Mouse (Mus musculus) hindbrain, embryonic 10.5 days (tissue): Measurements from ENCODE around the gene Spats2. TPM values are rescaled to one million over a fixed set of nuclear protein-coding genes. Genes with fewer than 3 reads are reported as not detected.
A peak's percentile ranks its signal among the peaks of the same experiment; 100 is the strongest.
"Not testable (repeated sequence)": the region's sequence is repeated elsewhere in the genome, so short reads cannot be mapped to it uniquely, and the experiment has no call there.

Experiments used
- DNase-seq: peaks from one replicate; pipeline ENCODE4 v3.0.0-alpha.2; 2017; ENCODE audit warnings: low spot score
- H3K27ac ChIP-seq: fragments of 300-500 bp; sonication (generic); 2 replicates; pipeline ENCODE4 v1.5.1; 2016; ENCODE audit warnings: mild to moderate bottlenecking, moderate library complexity
- H3K27me3 ChIP-seq: fragments of 300-500 bp; sonication (generic); 2 replicates; pipeline ENCODE4 v1.6.1; 2016; ENCODE audit warnings: mild to moderate bottlenecking; ENCODE audit not compliant: poor library complexity, insufficient read depth, severe bottlenecking
- H3K36me3 ChIP-seq: fragments of 300-500 bp; sonication (generic); 2 replicates; pipeline ENCODE4 v1.6.1; 2016; ENCODE audit warnings: mild to moderate bottlenecking, moderate library complexity
- H3K4me1 ChIP-seq: fragments of 300-500 bp; sonication (generic); replicated peaks from 2 replicates; pipeline ENCODE4 v1.6.1; 2016; ENCODE audit warnings: mild to moderate bottlenecking
- H3K4me3 ChIP-seq: fragments of 300-500 bp; sonication (generic); 2 replicates; pipeline ENCODE4 v1.5.1; 2016; ENCODE audit warnings: mild to moderate bottlenecking, moderate library complexity
- H3K9me3 ChIP-seq: fragments of 300-500 bp; sonication (generic); 2 replicates; pipeline ENCODE4 v1.6.1; 2016; ENCODE audit warnings: mild to moderate bottlenecking, moderate library complexity
- WGBS: fragments of 180-500 bp; shearing (Covaris S2); methylation state at CpG from one replicate; pipeline ENCODE4 v1.1.7; 2016; 5-methylcytosine and 5-hydroxymethylcytosine counted together
- polyA plus RNA-seq: library from polyadenylated mRNA; unstranded; fragments of >200 nt; fragmentation: Nextera tagmentation; extraction: Ambion mirVana; gene quantifications from 2 replicates; pipeline ENCODE4 v1.2.1, GENCODE M21; 2016

The Spats2 gene
- polyA plus RNA-seq, 1 experiment from 2014 or later, result 58.4 TPM

GRCm38 (mm10) chr15:99223585-99224207, 98.0 kb downstream of the Spats2 start:
- DNase-seq, result peak; percentile 70
- no peaks in the 10 kb centered on the region for H3K9me3 ChIP-seq
- H3K4me1 ChIP-seq, result peaks cover 69% of the 10 kb centered on the region
- H3K27ac ChIP-seq, result peak overlapping the region; percentile 25
- no peaks in the 10 kb centered on the region for H3K36me3 ChIP-seq
- under 1% methylated on average over 45 of the region's 46 CpGs for WGBS
- peak overlapping the region; percentile 53 for H3K4me3 ChIP-seq
- H3K27me3 ChIP-seq, result peaks cover 96% of the 10 kb centered on the region

GRCm38 (mm10) chr15:99224208-99224911, 98.6 kb downstream of the Spats2 start, which contains the start of gene Kcnh3:
Gene Kcnh3, plus strand, starts transcription at chr15:99224861.
- Histone ChIP-seq H3K36me3 (no peaks in the 10 kb centered on the region), H3K4me3 (peak within 1 kb of the TSS; percentile 53), H3K4me1 (peaks cover 69% of the 10 kb centered on the region), H3K9me3 (no peaks in the 10 kb centered on the region), H3K27me3 (peaks cover 100% of the 10 kb centered on the region), H3K27ac (peak within 1 kb of the TSS; percentile 62)
- whole genome bisulfite sequencing, result under 1% methylated on average over 63 of the region's 66 CpGs
- peak; percentile 57 for DNase-seq

GRCm38 (mm10) chr15:99225081-99225810, 99.5 kb downstream of the Spats2 start:
- no peaks in the 10 kb centered on the region for H3K9me3 ChIP-seq
- DNase-seq, result peak; percentile 47
- peak overlapping the region; percentile 53 for H3K4me3 ChIP-seq
- WGBS, result 1% methylated on average over 22 of the region's 22 CpGs
- no peaks in the 10 kb centered on the region for H3K36me3 ChIP-seq
- H3K27ac ChIP-seq, result 0 out of 2 replicates have a peak overlapping the region, but pooled peaks have one; percentile 62
- H3K4me1 ChIP-seq, result peaks cover 71% of the 10 kb centered on the region
- H3K27me3 ChIP-seq, result peaks cover 100% of the 10 kb centered on the region

- H3K4me1 ChIP-seq, result peaks cover 74% of the 10 kb centered on the region
- no peak overlapping the region for H3K27ac ChIP-seq
- H3K9me3 ChIP-seq, result no peaks in the 10 kb centered on the region
- H3K27me3 ChIP-seq, result peaks cover 100% of the 10 kb centered on the region
- H3K4me3 ChIP-seq, result peak overlapping the region; percentile 53
- DNase-seq, result peak; percentile 22
- WGBS, result 17% methylated on average over 14 of the region's 14 CpGs
- H3K36me3 ChIP-seq, result no peaks in the 10 kb centered on the region
Observed at GRCm38 (mm10) chr15:99226090-99226489, 100.4 kb downstream of the Spats2 start.

GRCm38 (mm10) chr15:99231998-99232397, 106.3 kb downstream of the Spats2 start:
- Histone ChIP-seq H3K4me3 (no peak overlapping the region), H3K27me3 (peaks cover 73% of the 10 kb centered on the region), H3K36me3 (no peaks in the 10 kb centered on the region), H3K9me3 (no peaks in the 10 kb centered on the region), H3K4me1 (peaks cover 36% of the 10 kb centered on the region), H3K27ac (no peak overlapping the region)
- 82% methylated on average over 10 of the region's 10 CpGs for WGBS
- no peak for DNase-seq

GRCm38 (mm10) chr15:99233719-99234118, 108.0 kb downstream of the Spats2 start:
- Histone ChIP-seq H3K4me1 (peaks cover 31% of the 10 kb centered on the region), H3K36me3 (no peaks in the 10 kb centered on the region), H3K27me3 (peaks cover 56% of the 10 kb centered on the region), H3K27ac (0 out of 2 replicates have a peak overlapping the region, but pooled peaks have one; percentile 8), H3K4me3 (no peak overlapping the region), H3K9me3 (no peaks in the 10 kb centered on the region)
- no peak for DNase-seq
- WGBS, result 63% methylated on average over 17 of the region's 17 CpGs

- 49% methylated on average over 12 of the region's 12 CpGs for WGBS
- Histone ChIP-seq H3K27me3 (peaks cover 48% of the 10 kb centered on the region), H3K4me1 (peaks cover 35% of the 10 kb centered on the region), H3K36me3 (no peaks in the 10 kb centered on the region), H3K9me3 (no peaks in the 10 kb centered on the region), H3K4me3 (no peak overlapping the region), H3K27ac (no peak overlapping the region)
- DNase-seq, result no peak
Observed at GRCm38 (mm10) chr15:99234326-99235010, 108.8 kb downstream of the Spats2 start.

- Histone ChIP-seq H3K36me3 (peaks cover 30% of the 10 kb centered on the region), H3K4me3 (no peak overlapping the region), H3K27me3 (peaks cover 13% of the 10 kb centered on the region), H3K4me1 (peaks cover 31% of the 10 kb centered on the region), H3K9me3 (no peaks in the 10 kb centered on the region), H3K27ac (no peak overlapping the region)
- no peak for DNase-seq
- 64% methylated on average over 11 of the region's 11 CpGs for WGBS
Observed at GRCm38 (mm10) chr15:99238006-99238405, 112.3 kb downstream of the Spats2 start.

GRCm38 (mm10) chr15:99240129-99240528, 114.4 kb downstream of the Spats2 start:
- WGBS, result 88% methylated on average over 4 of the region's 4 CpGs
- no peak for DNase-seq
- 0 out of 2 replicates have a peak, but pooled peaks cover 14% of the 10 kb centered on the region for H3K4me1 ChIP-seq
- no peak overlapping the region for H3K27ac ChIP-seq
- H3K4me3 ChIP-seq, result no peak overlapping the region
- H3K36me3 ChIP-seq, result peaks cover 52% of the 10 kb centered on the region
- H3K9me3 ChIP-seq, result no peaks in the 10 kb centered on the region
- no peaks in the 10 kb centered on the region for H3K27me3 ChIP-seq

- 75% methylated on average over 4 of the region's 4 CpGs for WGBS
- DNase-seq, result no peak
- no peaks in the 10 kb centered on the region for H3K27me3 ChIP-seq
- no peak overlapping the region for H3K27ac ChIP-seq
- 0 out of 2 replicates have a peak, but pooled peaks cover 14% of the 10 kb centered on the region for H3K4me1 ChIP-seq
- no peaks in the 10 kb centered on the region for H3K9me3 ChIP-seq
- no peak overlapping the region for H3K4me3 ChIP-seq
- H3K36me3 ChIP-seq, result peaks cover 63% of the 10 kb centered on the region
Observed at GRCm38 (mm10) chr15:99241249-99241648, 115.5 kb downstream of the Spats2 start.

- Histone ChIP-seq H3K36me3 (peaks cover 71% of the 10 kb centered on the region), H3K27me3 (no peaks in the 10 kb centered on the region), H3K27ac (no peak overlapping the region), H3K9me3 (no peaks in the 10 kb centered on the region), H3K4me3 (no peak overlapping the region), H3K4me1 (0 out of 2 replicates have a peak, but pooled peaks cover 14% of the 10 kb centered on the region)
- 89% methylated on average over 10 of the region's 10 CpGs for whole genome bisulfite sequencing
- DNase-seq, result no peak
Observed at GRCm38 (mm10) chr15:99242045-99242444, 116.3 kb downstream of the Spats2 start.

- not testable (repeated sequence) for H3K27me3 ChIP-seq, H3K4me3 ChIP-seq, H3K9me3 ChIP-seq, H3K27ac ChIP-seq, DNase-seq
- Histone ChIP-seq H3K36me3 (peaks cover 85% of the 10 kb centered on the region), H3K4me1 (peaks cover 18% of the 10 kb centered on the region)
- WGBS, result 91% methylated on average over 6 of the region's 6 CpGs
Observed at GRCm38 (mm10) chr15:99246736-99247135, 121.0 kb downstream of the Spats2 start.
